Mouse (Mus musculus) heart, adult 2 months (tissue): Measurements from ENCODE around the gene Drosha.
"Not testable (repeated sequence)": the region's sequence is repeated elsewhere in the genome, so short reads cannot be mapped to it uniquely, and the experiment has no call there.

ENCODE experiments used
- CTCF ChIP-seq: fragments of 200-600 bp; IDR thresholded peaks from 2 replicates; pipeline ENCODE4 v1.8.1; 2022; ENCODE audit warnings: antibody characterized with exemption, mild to moderate bottlenecking, moderate library complexity
- EP300 ChIP-seq: fragments of 200-500 bp; IDR thresholded peaks from 2 replicates; pipeline ENCODE4 v1.6.1; 2011; ENCODE audit warnings: low read depth, low read length, control low read depth; ENCODE audit not compliant: insufficient read depth

GRCm38 (mm10) chr15:12937326-12937725, 112.7 kb downstream of the Drosha start:
- TF ChIP-seq CTCF, EP300: not testable (repeated sequence)
